Mouse (Mus musculus): ENCODE measurements at regions not wholly inside any gene's neighbourhood (a gene's known extent, or its start where the extent isn't known, plus 50 kb on each side); places are given as distances from the start of the nearest gene placed in this dataset.
"Not testable (repeated sequence)": the region's sequence is repeated elsewhere in the genome, so short reads cannot be mapped to it uniquely, and the experiment has no call there.

DNA sequence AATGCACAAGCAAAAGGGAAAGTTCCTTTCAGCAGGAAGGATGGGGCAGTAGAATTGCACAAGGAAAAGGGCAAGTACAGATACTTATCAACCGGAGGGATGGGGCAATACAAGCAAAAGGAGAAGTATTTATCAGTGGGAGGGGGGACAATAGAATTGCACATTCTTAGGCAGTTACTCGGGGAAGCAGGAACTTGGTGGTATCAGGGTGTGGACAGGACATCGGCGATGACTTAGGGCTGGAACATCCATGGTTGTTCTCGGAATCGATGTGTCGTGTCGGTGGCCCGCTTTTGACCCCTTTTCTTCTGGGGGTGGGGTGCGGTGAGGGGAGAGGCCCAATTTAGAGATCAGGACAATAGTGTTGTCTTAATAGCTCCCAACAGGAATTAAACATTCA is 301.3 kb downstream of the Med10 start:
- TF ChIP-seq CTCF (IDR thresholded peaks at IDR 0.05; ENCODE audit: extremely low read depth, insufficient read length, insufficient replicate concordance, low read depth, low read length); POLR2A (IDR thresholded peaks at IDR 0.05; ENCODE audit: low read depth, low read length): not testable (repeated sequence)

All from small intestine, adult 2 months (tissue).